Mouse (Mus musculus): ENCODE measurements at regions not wholly inside any gene's neighbourhood (a gene's known extent, or its start where the extent isn't known, plus 50 kb on each side); places are given as distances from the start of the nearest gene placed in this dataset.

- DNase-seq (ENCODE audit: low read depth), result no peak
These were observed 98.4 kb downstream of the Akap11 start for GRCm38 (mm10) chr14:78438064-78438677.

GRCm38 (mm10) chr14:78436586-78436985 is 100.0 kb downstream of the Akap11 start:
- peak; percentile 17 for DNase-seq (ENCODE audit: low read depth)

DNA sequence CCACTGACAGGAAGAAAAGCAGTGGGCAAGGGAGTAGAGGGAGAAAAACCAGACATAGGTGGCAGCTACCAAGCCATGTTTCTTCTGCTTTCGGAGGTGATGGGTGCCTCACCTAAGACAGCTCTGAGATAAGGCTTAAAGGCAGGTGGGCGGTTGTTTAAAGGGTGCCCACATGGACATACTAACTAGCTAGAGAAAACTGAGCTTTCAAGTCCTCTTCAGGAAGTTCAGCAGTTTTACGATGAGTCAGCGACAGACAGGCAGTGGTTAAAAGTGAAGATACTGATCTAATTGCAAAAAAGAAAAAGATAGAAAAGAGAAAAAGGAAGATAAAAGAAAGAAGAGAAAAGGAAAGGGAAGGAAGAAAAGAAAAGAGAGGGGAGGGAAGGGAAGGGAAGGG is 100.6 kb downstream of the Akap11 start:
- no peak for DNase-seq (ENCODE audit: low read depth)

DNA sequence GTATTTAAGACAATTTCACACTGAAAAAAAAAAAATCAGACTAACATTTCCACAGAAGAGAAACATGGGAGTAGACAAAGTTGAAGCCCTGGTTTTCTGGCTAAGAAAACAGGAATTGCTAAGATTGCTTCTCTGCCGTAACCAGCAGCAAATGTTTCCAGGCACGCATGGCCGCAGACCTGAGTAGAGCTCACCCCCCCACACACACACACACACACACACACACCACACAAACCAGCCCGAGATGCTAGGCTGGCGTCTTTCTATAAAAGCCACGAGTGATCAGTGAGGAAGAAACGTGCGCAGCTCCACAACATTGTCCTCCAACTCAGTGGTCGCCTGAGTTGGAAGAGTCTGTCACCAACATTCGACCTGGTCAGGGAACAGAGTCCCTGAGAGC is 101.0 kb downstream of the Akap11 start:
- DNase-seq (ENCODE audit: low read depth), result no peak

GRCm38 (mm10) chr14:78434753-78435152 is 101.9 kb downstream of the Akap11 start:
- no peak for DNase-seq (ENCODE audit: low read depth)

DNA sequence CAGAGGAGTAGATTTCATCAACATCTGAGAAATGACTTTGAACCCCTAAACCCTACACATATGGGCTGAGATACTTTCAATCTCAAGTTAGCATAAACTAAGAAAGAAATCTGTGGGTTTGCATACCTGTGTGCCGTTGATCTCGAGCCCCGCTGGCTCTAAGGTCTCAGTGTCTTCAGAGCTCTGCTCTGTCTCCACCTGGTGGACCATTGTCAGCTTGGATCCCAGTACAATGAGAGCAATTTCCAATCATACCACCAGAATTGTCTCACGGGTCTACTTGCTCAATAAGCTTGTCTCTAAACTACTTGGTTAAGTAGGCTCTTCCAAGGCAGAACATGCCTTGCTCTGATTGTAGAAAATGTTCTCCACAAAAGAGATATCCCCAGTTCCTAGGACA is 102.5 kb downstream of the Akap11 start:
- no peak for DNase-seq (ENCODE audit: low read depth)

- DNase-seq (ENCODE audit: low read depth), result no peak
These were observed 104.1 kb downstream of the Akap11 start for GRCm38 (mm10) chr14:78432471-78432870.

DNA sequence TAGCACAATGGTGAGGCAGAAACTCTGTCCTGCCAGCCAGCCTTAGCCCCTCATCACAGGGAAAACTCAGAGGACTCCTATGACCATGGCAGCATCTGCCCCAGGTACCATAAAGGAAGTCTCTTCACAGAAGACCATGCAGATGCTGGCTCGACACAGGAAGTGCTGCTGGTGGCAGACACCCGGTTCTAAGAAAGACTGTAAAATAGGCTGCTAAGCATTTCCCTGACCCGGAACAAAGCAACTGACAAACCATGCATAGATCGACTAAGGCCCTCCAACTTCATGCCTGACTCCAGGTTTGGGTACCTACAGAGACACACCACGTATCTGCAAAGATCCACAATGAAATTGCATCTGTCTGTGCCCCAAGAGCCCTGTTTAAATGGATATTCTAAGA is 104.7 kb downstream of the Akap11 start:
- DNase-seq (ENCODE audit: low read depth), result no peak

DNA sequence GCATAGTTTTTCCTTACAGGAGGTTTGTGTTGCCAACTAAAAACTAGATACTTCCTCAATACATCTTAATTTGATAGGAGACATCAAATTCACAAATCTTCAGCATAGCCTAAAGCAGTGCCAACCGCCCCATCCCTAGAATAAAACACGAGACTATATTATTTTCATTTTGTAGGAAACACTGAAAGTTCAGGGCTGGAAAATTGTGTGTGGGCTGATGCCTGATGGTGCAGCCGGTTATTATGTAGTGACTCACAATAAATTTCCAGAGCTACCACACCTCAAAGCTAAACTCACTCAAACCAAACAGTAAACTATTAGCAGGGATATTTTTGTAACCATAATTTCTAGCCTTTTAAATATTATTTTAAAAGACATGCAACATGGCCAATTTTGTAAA is 105.2 kb downstream of the Akap11 start:
- DNase-seq (ENCODE audit: low read depth), result no peak

DNA sequence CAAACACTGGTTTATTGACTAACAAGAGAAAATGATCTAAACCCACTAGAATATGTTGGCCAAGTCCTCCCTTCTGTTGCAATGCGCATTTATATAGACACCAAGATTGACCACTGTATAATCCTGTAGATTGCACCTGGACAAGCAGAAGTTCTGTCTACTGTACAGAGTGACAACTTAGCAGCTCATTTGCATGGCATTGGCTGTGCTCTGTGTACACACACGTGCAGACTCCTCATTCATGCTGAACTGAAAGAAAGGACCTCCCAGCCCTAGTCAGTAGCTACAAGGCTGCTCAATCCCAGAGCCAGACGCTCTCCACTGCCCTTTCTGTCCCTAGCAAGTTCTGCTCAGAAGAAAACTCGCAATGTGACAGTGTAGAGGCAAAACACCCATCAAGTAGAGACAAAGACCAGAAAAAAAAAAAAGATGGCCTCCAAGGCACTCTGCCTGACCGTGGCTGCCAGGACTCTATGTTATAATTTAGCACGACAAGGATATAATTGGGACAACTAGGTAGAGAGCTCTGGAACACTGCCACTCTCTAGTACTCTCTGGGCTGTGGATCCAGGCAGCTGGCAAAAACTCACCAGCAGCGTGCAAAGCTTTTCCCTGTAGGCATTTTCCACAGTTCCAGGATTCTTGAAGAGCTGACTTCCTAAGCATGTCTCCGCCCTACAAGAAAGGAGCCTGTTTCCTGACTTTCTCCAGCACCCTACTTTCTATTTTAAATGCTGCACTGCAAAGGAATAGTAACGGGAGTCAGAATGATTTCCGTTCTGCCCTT is 108.2 kb downstream of the Akap11 start:
- peak; percentile 24 for DNase-seq (ENCODE audit: low read depth)

- no peak for DNase-seq (ENCODE audit: low read depth)
These were observed 109.5 kb downstream of the Akap11 start for GRCm38 (mm10) chr14:78427062-78427461.

DNA sequence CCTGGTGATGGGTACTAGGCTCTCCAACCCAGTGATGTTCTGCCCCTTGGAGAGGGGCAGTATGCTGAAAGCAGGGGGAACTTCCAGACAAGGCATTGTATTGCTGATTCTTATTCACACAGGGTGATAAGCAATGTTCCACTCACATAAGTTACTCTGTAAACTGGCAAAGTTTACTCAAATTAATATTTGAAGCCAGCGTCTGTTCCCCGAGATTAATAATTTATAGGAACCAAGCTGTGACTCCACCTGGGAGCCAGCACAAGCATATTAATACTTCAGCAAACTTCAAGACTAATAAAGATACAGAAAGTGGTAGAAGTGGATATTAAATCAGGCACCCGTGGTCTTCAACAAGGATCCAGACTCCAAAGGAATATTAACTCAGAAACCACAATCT is 114.0 kb downstream of the Akap11 start:
- DNase-seq (ENCODE audit: low read depth), result no peak

DNA sequence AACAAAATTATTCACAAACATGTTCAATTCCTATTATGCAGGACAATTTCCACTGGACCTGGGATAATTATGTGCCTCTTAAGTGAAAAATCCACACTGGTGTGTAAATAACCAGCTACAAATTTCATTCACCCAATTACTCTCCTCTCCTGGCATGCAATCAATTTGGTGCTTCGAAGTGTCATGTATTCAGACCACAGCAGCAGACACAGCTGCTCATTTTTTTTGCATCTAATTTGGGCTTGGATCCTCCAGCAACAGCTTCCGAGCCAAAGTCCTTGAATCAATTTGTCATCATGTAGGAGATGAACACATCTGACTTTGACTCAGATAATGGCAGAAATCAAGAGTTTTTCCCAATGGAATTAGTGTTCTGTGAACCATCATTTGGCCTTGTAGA is 113.1 kb upstream of the Tnfsf11 start:
- DNase-seq (ENCODE audit: low read depth), result no peak

DNA sequence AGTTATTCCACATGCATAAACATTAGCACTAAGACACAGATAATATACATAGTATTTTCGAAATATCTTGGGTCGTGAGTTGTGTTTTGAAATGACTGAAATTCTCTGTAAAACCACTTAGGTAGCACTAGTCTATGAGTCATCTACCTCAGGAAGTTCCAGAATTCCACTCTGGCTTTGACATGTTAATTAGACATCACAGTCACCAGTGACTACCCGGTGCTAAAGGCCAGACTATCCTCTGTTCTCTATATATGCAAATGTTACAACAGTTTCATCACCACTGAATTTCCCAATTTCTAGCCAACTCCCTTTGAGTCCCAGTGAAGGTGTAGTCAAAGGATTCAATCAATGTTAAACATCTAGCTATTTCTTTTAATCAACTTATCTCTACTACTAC is 112.3 kb upstream of the Tnfsf11 start:
- DNase-seq (ENCODE audit: low read depth), result peak; percentile 36

GRCm38 (mm10) chr14:78405568-78405967 is 97.7 kb upstream of the Tnfsf11 start:
- DNase-seq (ENCODE audit: low read depth), result no peak

GRCm38 (mm10) chr14:78397914-78398313 is 90.1 kb upstream of the Tnfsf11 start:
- no peak for DNase-seq (ENCODE audit: low read depth)

GRCm38 (mm10) chr14:78395631-78396030 is 87.8 kb upstream of the Tnfsf11 start:
- DNase-seq (ENCODE audit: low read depth), result no peak

- DNase-seq (ENCODE audit: low read depth), result no peak
These were observed 79.2 kb upstream of the Tnfsf11 start for GRCm38 (mm10) chr14:78387011-78387410.

- no peak for DNase-seq (ENCODE audit: low read depth)
These were observed 76.5 kb upstream of the Tnfsf11 start for GRCm38 (mm10) chr14:78384370-78384769.

DNA sequence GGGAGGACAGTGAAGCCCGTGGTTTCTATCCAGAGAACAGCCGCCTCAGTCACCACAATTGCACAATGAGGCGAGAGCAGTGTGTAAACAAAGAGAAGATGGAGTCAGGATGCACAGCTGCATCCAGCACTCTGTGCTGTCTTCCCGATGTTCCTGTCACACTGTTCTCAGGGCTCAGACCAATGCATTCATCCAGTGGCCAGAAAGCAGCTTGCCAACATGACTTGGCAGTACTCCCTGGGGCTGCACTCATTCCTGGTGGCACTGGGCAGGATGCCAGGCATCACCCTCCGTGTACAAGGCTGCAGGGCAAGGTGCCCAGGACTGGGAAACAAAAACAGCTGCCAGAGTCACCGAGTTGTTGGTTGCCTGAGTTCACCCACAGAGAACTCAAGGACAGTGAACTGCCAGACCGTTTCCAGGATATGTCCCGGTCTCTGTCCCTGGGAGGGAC is 75.4 kb upstream of the Tnfsf11 start:
- no peak for DNase-seq (ENCODE audit: low read depth)

DNA sequence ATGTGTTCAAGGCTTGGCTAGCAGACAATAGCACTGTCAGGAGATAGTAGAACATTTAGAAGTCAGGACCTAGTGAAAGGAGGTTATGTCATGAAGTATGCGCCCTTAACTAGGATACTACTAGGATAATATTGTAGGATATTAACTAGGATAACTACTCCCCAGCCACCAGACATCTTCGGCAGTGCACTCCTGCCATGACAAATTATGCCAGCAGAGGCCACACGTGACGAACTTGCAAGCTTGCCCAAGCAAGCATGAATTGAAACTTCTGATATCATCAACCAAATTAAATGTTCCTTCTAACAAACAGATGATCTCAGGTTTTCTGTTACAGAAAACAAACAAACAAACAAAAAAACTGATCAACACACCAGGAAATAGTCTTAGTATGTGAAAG is 72.2 kb upstream of the Tnfsf11 start:
- DNase-seq (ENCODE audit: low read depth), result no peak

- no peak for DNase-seq (ENCODE audit: low read depth)
These were observed 68.7 kb upstream of the Tnfsf11 start for GRCm38 (mm10) chr14:78376591-78376990.

DNA sequence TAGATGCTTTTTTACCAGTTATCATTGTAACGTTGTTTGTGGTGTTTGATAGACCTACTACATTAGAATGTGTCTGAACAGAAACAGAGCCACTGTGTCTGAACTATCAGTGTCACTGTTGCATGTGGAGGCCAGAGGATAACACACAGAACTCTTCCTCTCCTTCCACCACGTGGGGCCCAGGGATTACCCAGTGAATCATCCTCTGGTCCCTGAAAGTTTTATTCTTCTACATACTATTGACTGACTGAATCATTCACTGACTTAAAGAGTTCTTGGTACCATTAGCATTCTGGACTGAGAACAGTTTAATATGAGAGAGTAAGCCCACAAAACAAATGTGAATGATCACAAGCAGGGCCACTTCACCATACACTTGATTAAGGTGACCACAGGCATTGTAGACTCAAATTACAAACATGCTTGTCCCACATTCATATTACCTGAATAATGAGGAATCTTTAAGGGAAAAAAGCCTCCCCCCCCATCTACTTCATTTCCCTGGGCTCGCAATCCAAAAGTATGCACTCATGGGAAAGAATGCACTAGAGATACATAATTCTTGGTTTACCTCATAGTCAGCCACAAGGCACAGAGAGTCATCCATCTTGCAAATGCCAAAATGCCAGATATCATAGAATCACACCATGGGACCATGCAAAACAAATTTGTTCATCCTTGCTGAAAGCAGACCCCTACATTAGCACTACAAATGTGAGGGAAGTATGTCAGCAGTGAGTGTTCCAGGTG is 68.1 kb upstream of the Tnfsf11 start:
- DNase-seq (ENCODE audit: low read depth), result no peak
